Mouse (Mus musculus): ENCODE measurements around the gene Capns1. TPM values are rescaled to one million over a fixed set of nuclear protein-coding genes. Genes with fewer than 3 reads are reported as not detected.
"Not testable (repeated sequence)": the region's sequence is repeated elsewhere in the genome, so short reads cannot be mapped to it uniquely, and the experiment has no call there.

The Capns1 gene
- polyA plus RNA-seq, 1 experiment from 2014 or later = 85.5 TPM

GRCm38 (mm10) chr7:30211025-30211424 is 12.4 kb upstream of the Capns1 start:
- WGBS = 42% methylated on average over 4 of the region's 4 CpGs
- H3K27me3 ChIP-seq (replicated peaks; ENCODE audit: control insufficient read depth, insufficient read depth, low read length) = no peaks in the 10 kb centered on the region
- H3K4me2 ChIP-seq (replicated peaks; ENCODE audit: low read depth) = no peak overlapping the region
- H3K27ac ChIP-seq (ENCODE audit: low read depth, low read length) = no peak overlapping the region
- no peak for TF ChIP-seq CTCF (IDR thresholded peaks at IDR 0.05; ENCODE audit: low read depth)
- H3K9me3 ChIP-seq (ENCODE audit: control insufficient read depth) = no peaks in the 10 kb centered on the region
- no peak overlapping the region for H3K4me3 ChIP-seq (ENCODE audit: low read depth, low read length)
- H3K4me1 ChIP-seq (replicated peaks; ENCODE audit: control insufficient read depth, insufficient read depth, low read length) = no peaks in the 10 kb centered on the region
- H3K36me3 ChIP-seq (ENCODE audit: control insufficient read depth, insufficient read depth) = no peaks in the 10 kb centered on the region
- ATAC-seq = no peak
- H3K9ac ChIP-seq (ENCODE audit: low read depth, low read length) = no peak overlapping the region

GRCm38 (mm10) chr7:30206364-30206763 is 7.8 kb upstream of the Capns1 start:
- H3K9ac ChIP-seq (ENCODE audit: low read depth, low read length); H3K4me3 ChIP-seq (ENCODE audit: low read depth, low read length); H3K4me2 ChIP-seq (replicated peaks; ENCODE audit: low read depth); H3K9me3 ChIP-seq (ENCODE audit: control insufficient read depth); H3K4me1 ChIP-seq (replicated peaks; ENCODE audit: control insufficient read depth, insufficient read depth, low read length); H3K27me3 ChIP-seq (replicated peaks; ENCODE audit: control insufficient read depth, insufficient read depth, low read length); H3K36me3 ChIP-seq (ENCODE audit: control insufficient read depth, insufficient read depth); ATAC-seq; H3K27ac ChIP-seq (ENCODE audit: low read depth, low read length): not testable (repeated sequence)
- WGBS = 66% methylated on average over 5 of the region's 5 CpGs

GRCm38 (mm10) chr7:30205383-30205782 is 6.8 kb upstream of the Capns1 start:
- no peak for ATAC-seq
- Histone ChIP-seq H3K4me3 (ENCODE audit: low read depth, low read length) (no peak overlapping the region), H3K9ac (ENCODE audit: low read depth, low read length) (no peak overlapping the region), H3K4me2 (replicated peaks; ENCODE audit: low read depth) (no peak overlapping the region), H3K36me3 (ENCODE audit: control insufficient read depth, insufficient read depth) (no peaks in the 10 kb centered on the region), H3K4me1 (replicated peaks; ENCODE audit: control insufficient read depth, insufficient read depth, low read length) (no peaks in the 10 kb centered on the region), H3K27ac (ENCODE audit: low read depth, low read length) (no peak overlapping the region), H3K27me3 (replicated peaks; ENCODE audit: control insufficient read depth, insufficient read depth, low read length) (no peaks in the 10 kb centered on the region), H3K9me3 (ENCODE audit: control insufficient read depth) (no peaks in the 10 kb centered on the region)
- peak; percentile 92 for TF ChIP-seq CTCF (IDR thresholded peaks at IDR 0.05; ENCODE audit: low read depth)
- 3% methylated on average over 2 of the region's 2 CpGs for WGBS

GRCm38 (mm10) chr7:30204380-30204779 is 5.8 kb upstream of the Capns1 start:
- H3K4me2 ChIP-seq (replicated peaks; ENCODE audit: low read depth) = peak overlapping the region; percentile 51
- ATAC-seq = peak; percentile 67

GRCm38 (mm10) chr7:30202895-30203690 is 4.5 kb upstream of the Capns1 start:
- no peaks in the 10 kb centered on the region for H3K27me3 ChIP-seq (replicated peaks; ENCODE audit: control insufficient read depth, insufficient read depth, low read length)
- no peak for TF ChIP-seq CTCF (IDR thresholded peaks at IDR 0.05; ENCODE audit: low read depth)
- H3K9me3 ChIP-seq (ENCODE audit: control insufficient read depth) = no peaks in the 10 kb centered on the region
- H3K4me2 ChIP-seq (replicated peaks; ENCODE audit: low read depth) = no peak overlapping the region
- WGBS = 71% methylated on average over 11 of the region's 11 CpGs
- H3K27ac ChIP-seq (ENCODE audit: low read depth, low read length) = no peak overlapping the region
- H3K4me3 ChIP-seq (ENCODE audit: low read depth, low read length) = no peak overlapping the region
- no peaks in the 10 kb centered on the region for H3K4me1 ChIP-seq (replicated peaks; ENCODE audit: control insufficient read depth, insufficient read depth, low read length)
- no peak overlapping the region for H3K9ac ChIP-seq (ENCODE audit: low read depth, low read length)
- no peaks in the 10 kb centered on the region for H3K36me3 ChIP-seq (ENCODE audit: control insufficient read depth, insufficient read depth)
- no peak for ATAC-seq

More at GRCm38 (mm10) chr7:30204380-30204779, 5.8 kb upstream of the Capns1 start:
- Histone ChIP-seq H3K27ac (ENCODE audit: low read depth, low read length) (0 out of 2 replicates have a peak overlapping the region, but pooled peaks have one; percentile 5), H3K9ac (ENCODE audit: low read depth, low read length) (no peak overlapping the region), H3K4me3 (ENCODE audit: low read depth, low read length) (peak overlapping the region; percentile 17), H3K9me3 (ENCODE audit: control insufficient read depth) (no peaks in the 10 kb centered on the region), H3K4me1 (replicated peaks; ENCODE audit: control insufficient read depth, insufficient read depth, low read length) (no peaks in the 10 kb centered on the region), H3K27me3 (replicated peaks; ENCODE audit: control insufficient read depth, insufficient read depth, low read length) (no peaks in the 10 kb centered on the region), H3K36me3 (ENCODE audit: control insufficient read depth, insufficient read depth) (no peaks in the 10 kb centered on the region)
- TF ChIP-seq CTCF (IDR thresholded peaks at IDR 0.05; ENCODE audit: low read depth) = no peak
- WGBS = 26% methylated on average over 8 of the region's 8 CpGs

- not testable (repeated sequence) for H3K4me3 ChIP-seq (ENCODE audit: low read depth, low read length); H3K27ac ChIP-seq (ENCODE audit: low read depth, low read length); ATAC-seq; H3K27me3 ChIP-seq (replicated peaks; ENCODE audit: control insufficient read depth, insufficient read depth, low read length); H3K9ac ChIP-seq (ENCODE audit: low read depth, low read length); H3K4me1 ChIP-seq (replicated peaks; ENCODE audit: control insufficient read depth, insufficient read depth, low read length); H3K9me3 ChIP-seq (ENCODE audit: control insufficient read depth); H3K4me2 ChIP-seq (replicated peaks; ENCODE audit: low read depth); H3K36me3 ChIP-seq (ENCODE audit: control insufficient read depth, insufficient read depth)
- 88% methylated on average over 5 of the region's 5 CpGs for WGBS
Measured at GRCm38 (mm10) chr7:30200661-30201060, 2.0 kb upstream of the Capns1 start.
